Mouse (Mus musculus) forebrain, embryonic 12.5 days (tissue): ENCODE results near the gene Cdc14a. TPM values are rescaled to one million over a fixed set of nuclear protein-coding genes. Genes with fewer than 3 reads are reported as not detected.

Experiments
- ATAC-seq: fragments of 200-750 bp; cut with Nextera tagmentation; 2 replicates; pipeline ENCODE4 v1.8.0; 2017; ENCODE audit warnings: moderate TSS enrichment; ENCODE audit not compliant: low FRiP score
- H3K27ac ChIP-seq: fragments of 300-500 bp; sonication (generic); 2 replicates; pipeline ENCODE4 v1.5.1; 2016; ENCODE audit warnings: mild to moderate bottlenecking
- H3K27me3 ChIP-seq: fragments of 300-500 bp; sonication (generic); 2 replicates; pipeline ENCODE4 v1.6.1; 2016; ENCODE audit warnings: mild to moderate bottlenecking
- H3K36me3 ChIP-seq: fragments of 300-500 bp; sonication (generic); replicated peaks from 2 replicates; pipeline ENCODE4 v1.6.1; 2016; ENCODE audit warnings: mild to moderate bottlenecking
- H3K4me1 ChIP-seq: fragments of 300-500 bp; sonication (generic); 2 replicates; pipeline ENCODE4 v1.6.1; 2016
- H3K4me2 ChIP-seq: fragments of 300-500 bp; sonication (generic); 2 replicates; pipeline ENCODE4 v1.6.1; 2016; ENCODE audit warnings: mild to moderate bottlenecking, moderate library complexity
- H3K4me3 ChIP-seq: fragments of 300-500 bp; sonication (generic); replicated peaks from 2 replicates; pipeline ENCODE4 v1.5.1; 2016; ENCODE audit warnings: mild to moderate bottlenecking
- H3K9ac ChIP-seq: fragments of 300-500 bp; sonication (generic); 2 replicates; pipeline ENCODE4 v1.6.1; 2016; ENCODE audit warnings: mild to moderate bottlenecking
- H3K9me3 ChIP-seq: fragments of 300-500 bp; sonication (generic); 2 replicates; pipeline ENCODE4 v1.6.1; 2016
- WGBS: fragments of 180-500 bp; shearing (Covaris S2); methylation state at CpG from one replicate; pipeline ENCODE4 v1.1.7; 2016; 5-methylcytosine and 5-hydroxymethylcytosine counted together
- polyA plus RNA-seq: library from polyadenylated mRNA; unstranded; fragments of >200 nt; fragmentation: Nextera tagmentation; extraction: Ambion mirVana; gene quantifications from 2 replicates; pipeline ENCODE4 v1.2.1, GENCODE M21; 2016

Gene Cdc14a
- polyA plus RNA-seq, 1 experiment from 2014 or later: 21.6 TPM

DNA sequence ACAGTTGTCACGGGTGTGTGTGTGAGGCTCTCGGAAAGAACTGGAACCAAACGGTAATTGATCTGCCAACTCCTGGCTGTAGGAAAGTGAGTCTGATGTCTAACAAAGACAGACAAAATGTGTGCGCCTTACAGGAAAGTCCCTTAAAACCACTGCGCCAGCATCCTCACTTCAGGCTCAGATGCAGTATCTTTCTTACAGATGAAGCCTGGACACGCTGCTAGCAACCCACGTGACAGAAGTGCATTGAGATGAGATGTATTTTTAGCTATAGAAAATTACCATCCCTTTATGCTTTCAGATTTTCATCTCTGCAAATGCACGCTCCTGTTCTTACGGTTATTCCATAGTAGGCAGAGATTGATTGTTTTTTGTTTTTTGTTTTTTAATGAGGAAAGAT lies 181.1 kb downstream of the Cdc14a start:
- Histone ChIP-seq H3K4me2 (no peak overlapping the region), H3K9me3 (no peaks in the 10 kb centered on the region), H3K9ac (no peak overlapping the region), H3K4me1 (no peaks in the 10 kb centered on the region), H3K4me3 (no peak overlapping the region), H3K27ac (no peak overlapping the region), H3K36me3 (no peaks in the 10 kb centered on the region), H3K27me3 (peaks cover 3% of the 10 kb centered on the region; the same call in 1 of the 2 replicates)
- WGBS: 77% methylated on average over 9 of the region's 9 CpGs
- no peak for ATAC-seq

DNA sequence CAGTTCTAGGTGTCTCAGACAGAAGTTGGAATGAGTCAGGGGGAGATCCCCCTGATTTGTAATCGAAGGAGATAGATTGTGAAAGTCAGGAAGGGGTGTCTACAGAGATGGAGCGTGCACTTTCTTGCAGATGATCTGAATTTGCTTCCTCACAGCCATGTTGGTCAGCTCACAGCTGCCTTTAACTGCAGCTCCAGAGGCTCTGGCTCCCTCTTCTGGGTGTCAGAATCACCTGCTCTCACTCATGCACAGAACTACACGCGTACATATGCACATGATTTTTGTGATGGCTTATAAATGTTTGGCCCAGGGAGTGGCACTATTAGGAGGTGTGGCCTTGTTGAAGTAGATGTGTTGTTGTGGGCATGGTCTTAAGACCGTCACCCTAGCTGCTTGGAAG lies 186.3 kb downstream of the Cdc14a start:
- H3K4me2 ChIP-seq: no peak overlapping the region
- no peak overlapping the region for H3K4me3 ChIP-seq
- H3K27me3 ChIP-seq: no peaks in the 10 kb centered on the region
- WGBS: 93% methylated on average over 5 of the region's 5 CpGs
- H3K27ac ChIP-seq: no peak overlapping the region
- no peaks in the 10 kb centered on the region for H3K9me3 ChIP-seq
- H3K9ac ChIP-seq: no peak overlapping the region
- H3K4me1 ChIP-seq: no peaks in the 10 kb centered on the region
- H3K36me3 ChIP-seq: no peaks in the 10 kb centered on the region
- no peak for ATAC-seq

DNA sequence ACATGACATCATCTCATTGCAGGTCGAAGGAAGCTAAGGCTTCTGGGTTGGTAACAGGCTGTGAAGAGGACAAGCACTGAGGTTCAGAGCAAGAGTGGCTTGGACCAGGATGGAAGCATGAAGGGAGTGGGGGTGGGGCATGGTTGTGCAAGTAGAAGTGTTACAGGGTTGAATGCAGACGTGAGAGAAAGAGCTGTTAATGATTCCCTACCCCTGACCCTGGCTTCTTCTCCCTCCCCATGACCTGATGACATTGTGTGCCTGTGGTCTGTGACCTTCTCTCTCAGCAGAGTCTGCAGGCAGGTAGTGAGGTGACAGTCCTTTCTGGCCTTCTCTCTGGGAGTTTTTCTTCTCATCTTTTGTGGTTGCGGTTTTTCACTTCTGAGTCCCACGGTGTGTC lies 187.0 kb downstream of the Cdc14a start:
- no peak overlapping the region for H3K4me2 ChIP-seq
- no peaks in the 10 kb centered on the region for H3K27me3 ChIP-seq
- H3K4me1 ChIP-seq: no peaks in the 10 kb centered on the region
- no peaks in the 10 kb centered on the region for H3K36me3 ChIP-seq
- H3K4me3 ChIP-seq: no peak overlapping the region
- ATAC-seq: no peak
- WGBS: 78% methylated on average over 4 of the region's 4 CpGs
- H3K27ac ChIP-seq: no peak overlapping the region
- H3K9ac ChIP-seq: no peak overlapping the region
- H3K9me3 ChIP-seq: no peaks in the 10 kb centered on the region

DNA sequence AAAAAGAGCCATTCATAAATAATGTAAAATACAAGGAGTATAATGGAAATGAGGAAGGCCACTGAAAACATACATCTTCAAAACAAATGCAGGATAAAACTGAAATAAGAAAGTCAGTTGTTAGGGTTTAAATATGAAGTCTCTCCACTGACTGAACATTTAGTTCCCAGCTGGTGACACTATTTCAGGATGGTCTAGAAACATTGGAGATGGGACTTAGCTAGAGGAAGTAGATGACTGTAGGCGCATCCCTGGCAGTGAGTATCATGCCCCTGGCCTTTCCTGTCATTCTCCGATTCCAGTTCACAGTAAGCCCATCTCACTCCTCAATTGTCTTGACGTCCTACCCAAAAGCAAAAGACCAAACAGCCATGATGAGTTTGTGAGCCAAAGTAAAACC lies 190.3 kb downstream of the Cdc14a start:
- Histone ChIP-seq H3K27me3 (no peaks in the 10 kb centered on the region), H3K4me2 (no peak overlapping the region), H3K9me3 (no peaks in the 10 kb centered on the region), H3K27ac (no peak overlapping the region), H3K9ac (no peak overlapping the region), H3K4me1 (no peaks in the 10 kb centered on the region), H3K36me3 (no peaks in the 10 kb centered on the region), H3K4me3 (no peak overlapping the region)
- ATAC-seq: no peak
- 83% methylated on average over 3 of the region's 3 CpGs for WGBS

DNA sequence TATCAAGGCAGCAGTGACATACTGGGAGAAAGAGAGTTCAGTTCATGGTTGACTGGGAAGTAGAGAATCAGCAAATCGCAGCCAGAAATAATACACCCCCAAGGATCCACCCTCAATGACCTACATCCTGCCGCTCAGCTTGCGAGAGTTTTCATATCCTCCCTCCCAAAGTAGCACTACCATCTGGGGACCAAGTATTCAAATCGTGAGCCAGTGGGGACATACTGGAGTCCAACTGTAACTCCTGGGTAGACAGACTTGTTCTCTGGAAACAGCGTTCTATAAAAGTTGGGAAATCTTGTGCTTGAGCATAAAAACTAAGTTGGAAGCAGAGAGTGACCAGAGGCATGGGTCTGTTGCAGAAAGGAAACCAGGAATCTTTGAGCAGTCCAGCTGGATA lies 191.1 kb downstream of the Cdc14a start:
- Histone ChIP-seq H3K27me3 (no peaks in the 10 kb centered on the region), H3K27ac (no peak overlapping the region), H3K36me3 (no peaks in the 10 kb centered on the region), H3K9me3 (no peaks in the 10 kb centered on the region), H3K4me2 (no peak overlapping the region), H3K4me3 (no peak overlapping the region), H3K4me1 (no peaks in the 10 kb centered on the region), H3K9ac (no peak overlapping the region)
- 93% methylated on average over 5 of the region's 5 CpGs for WGBS
- no peak for ATAC-seq

DNA sequence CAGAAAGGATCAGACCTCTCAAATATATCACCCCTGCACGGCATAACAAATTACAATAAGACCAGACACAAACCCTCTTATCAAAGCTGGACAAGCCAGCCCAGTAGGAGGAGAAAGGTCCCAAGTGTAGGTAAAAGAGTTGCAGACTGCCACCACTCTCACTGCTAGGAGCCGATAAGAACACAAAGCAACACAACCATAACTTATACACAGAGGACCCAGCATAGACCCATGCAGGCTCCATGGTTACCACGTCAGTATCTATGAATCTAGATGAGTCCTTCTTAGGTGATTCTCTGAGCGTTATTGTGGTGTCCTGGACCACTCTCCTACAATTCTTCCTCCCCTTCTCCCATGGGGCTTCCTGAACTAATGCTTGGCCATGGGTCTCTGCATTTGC lies 194.5 kb downstream of the Cdc14a start:
- no peak overlapping the region for H3K9ac ChIP-seq
- H3K27ac ChIP-seq: no peak overlapping the region
- no peak overlapping the region for H3K4me2 ChIP-seq
- H3K4me3 ChIP-seq: no peak overlapping the region
- H3K36me3 ChIP-seq: no peaks in the 10 kb centered on the region
- H3K4me1 ChIP-seq: no peaks in the 10 kb centered on the region
- ATAC-seq: peak; percentile 20; the same call in 1 of the 2 replicates
- no peaks in the 10 kb centered on the region for H3K9me3 ChIP-seq
- H3K27me3 ChIP-seq: no peaks in the 10 kb centered on the region
- WGBS: 82% methylated on average over 4 of the region's 4 CpGs

DNA sequence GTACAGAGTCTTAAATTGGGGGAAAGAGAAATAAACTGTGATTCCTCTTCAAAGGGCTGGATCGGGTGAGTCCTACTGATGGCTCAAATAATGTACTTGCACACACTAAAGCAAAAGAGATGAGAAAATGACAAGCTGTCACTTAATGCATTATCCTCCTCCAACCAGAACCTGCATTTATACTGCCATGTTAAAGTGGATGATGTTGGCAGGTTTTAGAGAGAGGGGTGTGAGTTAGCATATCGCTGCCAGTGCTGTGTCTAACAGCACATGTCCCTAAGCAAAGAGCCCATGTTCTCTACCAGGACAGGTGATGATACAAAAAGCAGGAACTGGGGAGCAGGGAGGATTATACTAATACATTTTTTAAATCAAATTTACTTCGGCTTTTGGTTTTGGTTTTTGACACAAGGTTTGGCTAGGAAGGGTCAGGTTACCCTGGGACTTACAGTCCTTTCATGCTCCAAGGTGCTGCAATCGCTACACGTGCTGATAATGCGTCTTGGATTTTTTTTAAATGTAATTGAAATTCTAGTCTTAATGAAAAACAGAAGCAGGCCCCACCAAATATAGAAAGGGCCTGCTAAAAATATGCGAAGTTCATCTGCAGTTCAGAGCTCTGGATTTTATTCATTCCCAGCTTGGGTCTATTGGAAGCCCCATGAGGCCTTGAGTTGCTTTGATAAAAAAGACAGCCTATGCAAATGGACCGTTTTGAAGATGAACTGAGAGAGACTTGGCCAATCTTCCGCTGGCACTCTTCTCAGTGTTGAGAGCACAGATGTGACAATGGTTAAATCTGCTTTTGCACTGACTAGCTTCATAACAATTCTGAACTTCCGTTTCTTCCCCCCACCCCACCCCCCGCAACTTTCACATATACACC lies 195.2 kb downstream of the Cdc14a start:
- no peak for ATAC-seq
- no peak overlapping the region for H3K27ac ChIP-seq
- H3K4me3 ChIP-seq: no peak overlapping the region
- no peaks in the 10 kb centered on the region for H3K4me1 ChIP-seq
- 63% methylated on average over 11 of the region's 11 CpGs for WGBS
- no peak overlapping the region for H3K9ac ChIP-seq
- no peaks in the 10 kb centered on the region for H3K36me3 ChIP-seq
- no peak overlapping the region for H3K4me2 ChIP-seq
- H3K27me3 ChIP-seq: no peaks in the 10 kb centered on the region
- no peaks in the 10 kb centered on the region for H3K9me3 ChIP-seq

DNA sequence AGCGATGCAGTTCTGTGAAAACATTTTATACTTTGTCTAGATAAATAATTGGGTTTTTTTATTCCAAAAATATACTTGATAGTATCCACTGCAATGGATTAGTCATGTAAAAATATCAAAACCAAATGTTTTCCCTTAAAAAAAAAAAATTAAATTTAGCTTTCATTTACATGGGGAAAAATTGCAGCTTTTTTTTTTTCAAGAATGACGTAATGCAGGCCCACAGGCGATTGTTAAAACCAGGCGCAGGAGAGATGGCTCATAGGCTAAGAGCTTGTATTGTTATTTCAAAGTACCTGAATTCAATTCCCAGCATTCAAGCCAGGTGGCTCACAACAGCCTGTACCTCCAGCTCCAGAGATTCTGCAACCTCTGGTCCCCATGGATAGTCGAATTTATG lies 196.4 kb downstream of the Cdc14a start:
- no peaks in the 10 kb centered on the region for H3K36me3 ChIP-seq
- H3K27ac ChIP-seq: no peak overlapping the region
- H3K9ac ChIP-seq: no peak overlapping the region
- H3K4me1 ChIP-seq: peaks cover 7% of the 10 kb centered on the region
- no peak overlapping the region for H3K4me3 ChIP-seq
- 77% methylated on average over 5 of the region's 5 CpGs for WGBS
- no peaks in the 10 kb centered on the region for H3K27me3 ChIP-seq
- no peak for ATAC-seq
- no peak overlapping the region for H3K4me2 ChIP-seq
- no peaks in the 10 kb centered on the region for H3K9me3 ChIP-seq

DNA sequence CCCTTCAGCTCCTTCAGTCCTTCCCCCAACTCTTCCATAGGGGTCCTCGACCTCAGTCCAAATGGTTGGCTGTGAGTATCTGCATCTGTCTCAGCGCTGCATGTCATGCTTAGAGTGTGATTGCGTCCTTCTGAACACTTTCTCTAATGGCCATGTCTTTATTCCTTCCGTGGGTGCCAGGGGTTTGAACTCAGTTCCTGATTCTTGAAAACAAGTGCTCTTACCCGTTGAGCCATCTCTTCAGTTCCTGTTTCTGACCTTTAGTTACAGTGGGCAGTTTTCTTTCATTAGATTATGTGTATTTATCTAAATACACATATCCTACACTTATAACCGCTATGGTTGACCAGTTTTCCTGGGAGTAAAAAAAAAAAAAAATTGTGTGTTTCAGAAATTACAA lies 196.9 kb downstream of the Cdc14a start:
- no peaks in the 10 kb centered on the region for H3K27me3 ChIP-seq
- no peak overlapping the region for H3K4me2 ChIP-seq
- no peaks in the 10 kb centered on the region for H3K36me3 ChIP-seq
- no peak overlapping the region for H3K9ac ChIP-seq
- 96% methylated on average over 6 of the region's 6 CpGs for WGBS
- H3K27ac ChIP-seq: no peak overlapping the region
- no peaks in the 10 kb centered on the region for H3K9me3 ChIP-seq
- H3K4me3 ChIP-seq: no peak overlapping the region
- no peak for ATAC-seq
- peaks cover 12% of the 10 kb centered on the region for H3K4me1 ChIP-seq

Other genes starting within 250 kb of the Cdc14a start
- gene Gpr88, start 170.5 kb downstream of the Cdc14a start, polyA plus RNA-seq: 1.5 and 3.2 TPM in 2 replicates
- gene Rtca, start 84.2 kb upstream of the Cdc14a start, polyA plus RNA-seq: 108 TPM in 2 replicates
- gene Dbt, start 89.0 kb upstream of the Cdc14a start, polyA plus RNA-seq: 12.6 and 13.0 TPM in 2 replicates
- gene Lrrc39, start 138.9 kb upstream of the Cdc14a start, polyA plus RNA-seq: 0.47 and 0.70 TPM in 2 replicates
- 36.0 and 37.1 TPM in 2 replicates for gene Sass6, start 170.9 kb upstream of the Cdc14a start, polyA plus RNA-seq
- gene Trmt13, start 190.6 kb upstream of the Cdc14a start, polyA plus RNA-seq: 28.5 and 30.7 TPM in 2 replicates
- 77.6 and 79.3 TPM in 2 replicates for gene Mfsd14a, start 238.6 kb upstream of the Cdc14a start, polyA plus RNA-seq